Mouse (Mus musculus) lung, postnatal 0 days (tissue): Measurements from ENCODE around the gene Olfr1008. TPM values are rescaled to one million over a fixed set of nuclear protein-coding genes. Genes with fewer than 3 reads are reported as not detected.
"Not testable (repeated sequence)": the region's sequence is repeated elsewhere in the genome, so short reads cannot be mapped to it uniquely, and the experiment has no call there.

ENCODE experiments used
- ATAC-seq: fragments of 200-750 bp; cut with Nextera tagmentation; 2 replicates; pipeline ENCODE4 v1.8.0; 2017; ENCODE audit warnings: moderate library complexity
- DNase-seq: peaks from one replicate; pipeline ENCODE4 v3.0.0-alpha.2; 2016; ENCODE audit warnings: low spot score
- H3K27ac ChIP-seq: fragments of 300-500 bp; sonication (generic); 2 replicates; pipeline ENCODE4 v1.5.1; 2014; ENCODE audit warnings: antibody characterized with exemption, mild to moderate bottlenecking, low read length, mixed read lengths
- H3K27me3 ChIP-seq: fragments of 300-500 bp; sonication (generic); replicated peaks from 2 replicates; pipeline ENCODE4 v1.6.1; 2014; ENCODE audit warnings: low read length, mixed read lengths; ENCODE audit not compliant: insufficient read depth
- H3K36me3 ChIP-seq: fragments of 300-500 bp; sonication (generic); 2 replicates; pipeline ENCODE4 v1.6.1; 2014; ENCODE audit warnings: low read length, mixed read lengths; ENCODE audit not compliant: insufficient read depth
- H3K4me1 ChIP-seq: fragments of 300-500 bp; sonication (generic); 2 replicates; pipeline ENCODE4 v1.6.1; 2014; ENCODE audit warnings: antibody characterized with exemption, low read depth, low read length, mixed read lengths; ENCODE audit not compliant: insufficient read depth
- H3K4me2 ChIP-seq: fragments of 300-500 bp; sonication (generic); replicated peaks from 2 replicates; pipeline ENCODE4 v1.6.1; 2014; ENCODE audit warnings: low read depth, mild to moderate bottlenecking, low read length, moderate library complexity, mixed read lengths
- H3K4me3 ChIP-seq: fragments of 300-500 bp; sonication (generic); 2 replicates; pipeline ENCODE4 v1.5.1; 2014; ENCODE audit warnings: low read depth, low read length
- H3K9ac ChIP-seq: fragments of 300-500 bp; sonication (generic); replicated peaks from 2 replicates; pipeline ENCODE4 v1.6.1; 2014; ENCODE audit warnings: low read depth, mild to moderate bottlenecking
- H3K9me3 ChIP-seq: fragments of 300-500 bp; sonication (generic); 2 replicates; pipeline ENCODE4 v1.6.1; 2016; ENCODE audit warnings: low read length, mixed read lengths
- CTCF ChIP-seq: IDR thresholded peaks from 2 replicates; pipeline ENCODE4 v1.5.1; 2016; ENCODE audit warnings: antibody characterized with exemption, mild to moderate bottlenecking
- EP300 ChIP-seq: IDR thresholded peaks from 2 replicates; pipeline ENCODE4 v1.6.1; 2016; ENCODE audit warnings: antibody characterized with exemption, mild to moderate bottlenecking, control low read depth
- WGBS: fragments of 180-500 bp; shearing (Covaris S2); extraction: QIAGEN DNeasy Blood & Tissue Kit; methylation state at CpG from one replicate; pipeline ENCODE4 v1.1.7; 2014; 5-methylcytosine and 5-hydroxymethylcytosine counted together
- polyA plus RNA-seq: library from polyadenylated mRNA; unstranded; fragments of >200 nt; fragmentation: Nextera tagmentation; extraction: Ambion mirVana; gene quantifications from 2 replicates; pipeline ENCODE4 v1.2.1, GENCODE M21; 2015

The Olfr1008 gene
- not detected in 2 replicates for polyA plus RNA-seq

DNA sequence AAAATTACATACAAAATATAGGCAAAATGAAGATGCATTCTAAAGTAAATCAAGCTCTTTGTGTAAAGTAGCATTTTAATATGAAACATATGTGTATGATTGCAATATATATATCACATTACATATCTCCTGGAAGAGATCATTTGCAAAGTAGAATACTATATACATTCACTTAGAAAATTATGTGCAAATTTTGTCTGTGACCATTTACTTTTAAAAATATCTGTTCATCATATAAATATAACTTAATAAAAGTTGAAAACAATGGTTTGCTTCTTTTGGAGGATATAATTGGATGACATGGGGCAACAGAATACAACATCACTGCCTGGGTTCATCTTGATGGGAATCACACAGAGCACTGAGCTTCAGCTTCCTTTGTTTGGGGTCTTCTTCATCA, at the start of gene Olfr1008:
Gene Olfr1008 (plus strand): TSS at position 301 of the 400 bp plus-strand sequence.
- ATAC-seq, result no peak
- no peak for DNase-seq
- Histone ChIP-seq H3K9me3 (no peaks in the 10 kb centered on the region), H3K4me2 (no peak within 1 kb of the TSS), H3K4me1 (no peaks in the 10 kb centered on the region), H3K27ac (no peak within 1 kb of the TSS), H3K36me3 (no peaks in the 10 kb centered on the region), H3K9ac (no peak within 1 kb of the TSS), H3K27me3 (no peaks in the 10 kb centered on the region), H3K4me3 (no peak within 1 kb of the TSS)
- TF ChIP-seq EP300 (no peak), CTCF (no peak)

- Histone ChIP-seq H3K27ac (no peak within 1 kb of the TSS), H3K36me3 (no peaks in the 10 kb centered on the region), H3K9ac (no peak within 1 kb of the TSS), H3K9me3 (no peaks in the 10 kb centered on the region), H3K4me3 (no peak within 1 kb of the TSS), H3K27me3 (no peaks in the 10 kb centered on the region), H3K4me2 (no peak within 1 kb of the TSS), H3K4me1 (no peaks in the 10 kb centered on the region)
- 95% methylated on average over 1 of the region's 1 CpGs for WGBS
- ATAC-seq (no peak), DNase-seq (no peak)
- TF ChIP-seq CTCF (no peak), EP300 (no peak)
Measured at GRCm38 (mm10) chr2:85650604-85651003, 38.6 kb upstream of the Olfr1008 start, which contains the start of gene Olfr1002. Gene Olfr1002, minus strand, starts transcription at chr2:85650704.

DNA sequence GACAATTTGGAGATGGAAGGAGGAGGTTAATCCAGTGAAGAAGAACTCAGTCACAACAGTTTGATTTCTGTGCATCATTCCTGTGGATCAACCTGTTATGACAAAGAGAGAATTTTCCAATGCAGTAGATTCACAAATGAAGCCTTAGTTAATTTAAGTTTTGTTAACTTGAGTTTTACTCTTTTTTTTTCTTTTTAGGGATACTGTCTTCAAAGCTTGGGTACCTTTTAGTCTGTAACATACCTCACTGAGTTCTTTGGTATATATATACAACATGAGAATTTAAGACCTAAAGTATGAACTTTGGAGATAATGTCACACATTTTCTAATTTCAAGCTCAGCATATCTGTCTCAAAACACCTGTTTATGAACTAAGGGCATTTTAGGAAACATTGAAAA, 24.9 kb upstream of the Olfr1008 start, which contains the start of gene Olfr154:
Gene Olfr154 (minus strand): TSS at position 101 of the 400 bp plus-strand sequence.
- H3K9me3 ChIP-seq, H3K4me3 ChIP-seq, H3K9ac ChIP-seq, H3K4me1 ChIP-seq, H3K27ac ChIP-seq, H3K27me3 ChIP-seq, ATAC-seq, H3K4me2 ChIP-seq, DNase-seq, H3K36me3 ChIP-seq: not testable (repeated sequence)

DNA sequence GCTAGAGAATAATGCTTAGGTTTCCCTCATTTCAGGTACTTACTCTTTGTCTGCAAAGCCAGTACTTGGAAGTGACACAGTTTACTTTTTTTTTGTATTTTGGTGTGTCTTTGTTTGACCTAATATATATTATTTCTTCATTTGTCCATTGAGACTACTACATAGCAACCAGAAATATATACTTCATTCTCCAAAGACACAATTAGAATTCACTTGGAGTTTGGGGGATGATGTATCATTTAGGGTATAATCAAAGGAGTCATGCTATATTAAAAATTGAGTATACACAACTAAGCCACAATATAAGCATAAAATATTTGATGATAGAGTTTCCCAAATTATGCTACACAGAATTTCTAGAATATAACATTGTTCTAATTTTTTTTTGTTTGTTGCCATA, 10.6 kb upstream of the Olfr1008 start, which contains the start of gene Olfr1006:
Gene Olfr1006 (minus strand): TSS at position 101 of the 400 bp plus-strand sequence.
- Histone ChIP-seq H3K9ac (no peak within 1 kb of the TSS), H3K4me2 (no peak within 1 kb of the TSS), H3K4me3 (no peak within 1 kb of the TSS), H3K9me3 (no peaks in the 10 kb centered on the region), H3K4me1 (no peaks in the 10 kb centered on the region), H3K27me3 (no peaks in the 10 kb centered on the region), H3K36me3 (no peaks in the 10 kb centered on the region), H3K27ac (no peak within 1 kb of the TSS)
- no peak for DNase-seq
- no peak for TF ChIP-seq EP300
- TF ChIP-seq CTCF, result no peak
- ATAC-seq, result no peak

GRCm38 (mm10) chr2:85710680-85711079, 21.4 kb downstream of the Olfr1008 start:
- H3K4me3 ChIP-seq, H3K9ac ChIP-seq, DNase-seq, H3K36me3 ChIP-seq, H3K27ac ChIP-seq, H3K4me2 ChIP-seq, H3K9me3 ChIP-seq, H3K27me3 ChIP-seq, ATAC-seq, H3K4me1 ChIP-seq: not testable (repeated sequence)
- 51% methylated on average over 2 of the region's 2 CpGs for WGBS

DNA sequence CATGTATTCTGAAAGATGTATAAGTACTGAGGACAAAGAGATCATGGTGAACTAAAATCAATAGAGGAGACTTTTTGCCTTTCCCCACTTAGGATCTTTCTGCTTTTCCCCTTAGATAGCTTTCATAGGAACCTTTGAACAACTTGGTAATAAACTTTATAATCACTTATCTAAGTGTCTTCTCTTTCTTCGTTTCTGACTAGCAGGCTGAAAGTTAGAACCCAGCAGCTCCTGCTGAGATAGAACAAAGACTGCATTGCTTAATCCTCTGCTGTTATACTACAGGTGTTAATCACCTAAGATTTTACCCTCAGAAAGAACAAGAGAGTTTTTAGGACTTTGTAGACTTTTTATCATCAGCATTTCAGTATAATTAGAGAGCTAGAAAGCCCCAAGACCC, 21.9 kb downstream of the Olfr1008 start:
- no peaks in the 10 kb centered on the region for H3K27me3 ChIP-seq
- no peak overlapping the region for H3K27ac ChIP-seq
- no peaks in the 10 kb centered on the region for H3K36me3 ChIP-seq
- no peak for ATAC-seq
- no peaks in the 10 kb centered on the region for H3K4me1 ChIP-seq
- no peak for TF ChIP-seq CTCF
- TF ChIP-seq EP300, result no peak
- H3K4me2 ChIP-seq, result no peak overlapping the region
- no peak for DNase-seq
- WGBS, result 13% methylated on average over 1 of the region's 1 CpGs
- no peak overlapping the region for H3K4me3 ChIP-seq
- no peaks in the 10 kb centered on the region for H3K9me3 ChIP-seq
- H3K9ac ChIP-seq, result no peak overlapping the region

GRCm38 (mm10) chr2:85715119-85715518, 25.9 kb downstream of the Olfr1008 start, which contains the start of gene Olfr1009:
Gene Olfr1009, plus strand, starts transcription at chr2:85715419.
- Histone ChIP-seq H3K36me3 (no peaks in the 10 kb centered on the region), H3K4me1 (no peaks in the 10 kb centered on the region), H3K4me2 (no peak within 1 kb of the TSS), H3K4me3 (no peak within 1 kb of the TSS), H3K9me3 (no peaks in the 10 kb centered on the region), H3K27ac (no peak within 1 kb of the TSS), H3K27me3 (no peaks in the 10 kb centered on the region), H3K9ac (no peak within 1 kb of the TSS)
- TF ChIP-seq EP300 (no peak), CTCF (no peak)
- 75% methylated on average over 1 of the region's 1 CpGs for WGBS
- no peak for ATAC-seq
- no peak for DNase-seq
